Mouse (Mus musculus): ENCODE results near the gene Olfr658. TPM values are rescaled to one million over a fixed set of nuclear protein-coding genes. Genes with fewer than 3 reads are reported as not detected.

Olfr658 gene
- polyA plus RNA-seq, 1 experiment from 2014 or later, result not detected

Other genes starting within 250 kb of the Olfr658 start
- 0.30 and 0.34 TPM in 2 replicates for gene Trim30c, start 246.5 kb downstream of the Olfr658 start, polyA plus RNA-seq (2015; fragmentation: Nextera tagmentation; extraction: Ambion mirVana)
- gene Trim30a, start 182.1 kb downstream of the Olfr658 start, polyA plus RNA-seq (2015; fragmentation: Nextera tagmentation; extraction: Ambion mirVana), result 2.3 and 2.6 TPM in 2 replicates
- 0.72 and 0.78 TPM in 2 replicates for gene Trim30d, start 139.5 kb downstream of the Olfr658 start, polyA plus RNA-seq (2015; fragmentation: Nextera tagmentation; extraction: Ambion mirVana)
- not detected in 2 replicates for gene Olfr651, start 97.2 kb downstream of the Olfr658 start, polyA plus RNA-seq (2015; fragmentation: Nextera tagmentation; extraction: Ambion mirVana)
- gene Olfr652, start 86.4 kb downstream of the Olfr658 start, polyA plus RNA-seq (2015; fragmentation: Nextera tagmentation; extraction: Ambion mirVana), result not detected in 2 replicates
- not detected in 2 replicates for gene Olfr653, start 70.0 kb downstream of the Olfr658 start, polyA plus RNA-seq (2015; fragmentation: Nextera tagmentation; extraction: Ambion mirVana)
- gene Olfr654, start 60.3 kb downstream of the Olfr658 start, polyA plus RNA-seq (2015; fragmentation: Nextera tagmentation; extraction: Ambion mirVana), result not detected in 2 replicates
- gene Olfr655, start 45.5 kb downstream of the Olfr658 start, polyA plus RNA-seq (2015; fragmentation: Nextera tagmentation; extraction: Ambion mirVana), result not detected in 2 replicates
- not detected in 2 replicates for gene Olfr656, start 33.4 kb downstream of the Olfr658 start, polyA plus RNA-seq (2015; fragmentation: Nextera tagmentation; extraction: Ambion mirVana)
- not detected in 2 replicates for gene Olfr657, start 22.5 kb downstream of the Olfr658 start, polyA plus RNA-seq (2015; fragmentation: Nextera tagmentation; extraction: Ambion mirVana)
- gene Olfr659, start 19.4 kb upstream of the Olfr658 start, polyA plus RNA-seq (2015; fragmentation: Nextera tagmentation; extraction: Ambion mirVana), result not detected in 2 replicates
- gene Olfr661, start 39.2 kb upstream of the Olfr658 start, polyA plus RNA-seq (2015; fragmentation: Nextera tagmentation; extraction: Ambion mirVana), result not detected in 2 replicates
- gene Usp17le, start 130.2 kb upstream of the Olfr658 start, polyA plus RNA-seq (2015; fragmentation: Nextera tagmentation; extraction: Ambion mirVana), result not detected in 2 replicates
- not detected in 2 replicates for gene Usp17lb, start 195.3 kb upstream of the Olfr658 start, polyA plus RNA-seq (2015; fragmentation: Nextera tagmentation; extraction: Ambion mirVana)
- not detected in 2 replicates for gene Usp17la, start 209.7 kb upstream of the Olfr658 start, polyA plus RNA-seq (2015; fragmentation: Nextera tagmentation; extraction: Ambion mirVana)
- gene Olfr665, start 230.7 kb upstream of the Olfr658 start, polyA plus RNA-seq (2015; fragmentation: Nextera tagmentation; extraction: Ambion mirVana), result not detected in 2 replicates
- gene Olfr666, start 248.6 kb upstream of the Olfr658 start, polyA plus RNA-seq (2015; fragmentation: Nextera tagmentation; extraction: Ambion mirVana), result 0.05 TPM in 1 of 2 replicates, not detected in the other